Mouse (Mus musculus) Patski (cell line): ENCODE measurements around the gene Slc5a1. TPM values are rescaled to one million over a fixed set of nuclear protein-coding genes. Genes with fewer than 3 reads are reported as not detected.

Experiments used
- ATAC-seq: fragments of 100-300 bp; one replicate; pipeline ENCODE4 v1.8.0; 2021
- CTCF ChIA-PET: fragments of 350-600 bp; sonication (Branson Sonifier 250); formaldehyde crosslinking; loops from one replicate; lab custom pipeline; 2022; ENCODE audit warnings: inconsistent platforms; lab: Charles Lee
- POLR2A ChIA-PET: fragments of 350-600 bp; sonication (Branson Sonifier 250); formaldehyde crosslinking; loops from one replicate; lab custom pipeline; 2022; ENCODE audit warnings: antibody characterized with exemption, inconsistent platforms; lab: Charles Lee
- DNase-seq: peaks from one replicate; pipeline ENCODE4 v3.0.0-alpha.2; 2011; ENCODE audit warnings: low read depth, low spot score
- H3K27me3 ChIP-seq: fragments of 371-371 bp; one replicate; pipeline ENCODE4 v1.5.1; 2021
- CTCF ChIP-seq: fragments of 100-300 bp; IDR thresholded peaks from one replicate; pipeline ENCODE4 v1.5.1; 2021
- in situ Hi-C: fragments of 300-500 bp; cut with MboI; formaldehyde crosslinking; loops from 3 replicates; pipeline ENCODE4 v1.11.1; 2018; ENCODE audit warnings: low pct_unique_long_range_greater_than_20kb, mixed read lengths
- polyA plus RNA-seq: library from polyadenylated mRNA; unstranded; gene quantifications from one replicate; pipeline ENCODE4 v1.2.3, GENCODE M21; 2021

Gene Slc5a1
- polyA plus RNA-seq, 1 experiment from 2014 or later: 0.04 TPM

DNA sequence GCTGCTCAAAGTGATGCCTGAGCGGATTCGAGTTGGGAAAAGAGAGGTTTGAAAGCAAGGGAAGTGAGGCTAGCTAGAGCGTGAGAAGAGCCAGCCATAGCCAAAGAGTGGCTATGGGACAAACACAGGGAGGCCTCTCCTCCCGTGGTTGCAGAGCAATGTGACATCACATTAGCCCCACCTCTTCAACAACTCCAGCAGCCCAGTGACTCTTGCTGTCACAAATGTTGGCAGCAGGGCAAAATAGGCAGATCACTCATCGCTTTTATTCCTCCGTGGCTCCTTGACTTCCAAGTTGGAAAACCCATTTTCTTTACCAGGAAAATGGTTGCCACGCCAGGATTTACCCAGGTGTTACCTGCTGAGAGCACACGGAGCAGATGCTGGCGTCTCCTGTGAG lies 103.1 kb downstream of the Slc5a1 start:
- DNase-seq (no peak), ATAC-seq (no peak)
- in situ Hi-C loops: loop anchor here (5.0 kb wide), 2 partner anchors 50 to 170 kb away; partner anchors contain the start of gene Uvssa
- CTCF ChIA-PET: no interaction called here
- POLR2A ChIA-PET: no interaction called here
- H3K27me3 ChIP-seq: no peaks in the 10 kb centered on the region
- no peak for TF ChIP-seq CTCF

- no peak for TF ChIP-seq CTCF
- in situ Hi-C loops: loop anchor here (5.0 kb wide), 2 partner anchors 49 to 169 kb away; partner anchors contain the start of gene Uvssa
- CTCF ChIA-PET: interaction anchor here (2.0 kb wide), 1 partner anchor 10 kb away, joined by 5 read pairs; the partner anchor contains the start of gene Spon2
- H3K27me3 ChIP-seq: no peaks in the 10 kb centered on the region
- ATAC-seq: no peak
- no peak for DNase-seq
- POLR2A ChIA-PET: no interaction called here
Measured at GRCm38 (mm10) chr5:33208533-33209245, 104.7 kb downstream of the Slc5a1 start.

GRCm38 (mm10) chr5:33210515-33210914 lies 106.5 kb downstream of the Slc5a1 start:
- H3K27me3 ChIP-seq: no peaks in the 10 kb centered on the region
- ChIA-PET POLR2A (no interaction called here), CTCF (no interaction called here)
- no peak for TF ChIP-seq CTCF
- in situ Hi-C loops: no loop called here
- ATAC-seq: no peak
- no peak for DNase-seq

GRCm38 (mm10) chr5:33211254-33211653 lies 107.2 kb downstream of the Slc5a1 start:
- DNase-seq (no peak), ATAC-seq (no peak)
- POLR2A ChIA-PET: interaction anchor here (0.6 kb wide), 1 partner anchor 151 kb away, joined by 3 read pairs; no protein-coding TSS in a partner anchor
- H3K27me3 ChIP-seq: no peaks in the 10 kb centered on the region
- CTCF ChIA-PET: no interaction called here
- no peak for TF ChIP-seq CTCF
- in situ Hi-C loops: no loop called here

Other genes with a start within 250 kb of the Slc5a1 start
- gene Prr14l, start 250.0 kb upstream of the Slc5a1 start, polyA plus RNA-seq: 16.4 TPM
- 24.1 TPM for gene Depdc5, start 240.5 kb upstream of the Slc5a1 start, polyA plus RNA-seq
- 296 TPM for gene Ywhah, start 85.4 kb upstream of the Slc5a1 start, polyA plus RNA-seq
- gene Spon2, start 114.2 kb downstream of the Slc5a1 start, polyA plus RNA-seq: 3.9 TPM
- gene Ctbp1, start 170.8 kb downstream of the Slc5a1 start, polyA plus RNA-seq: 212 TPM
- 339 TPM for gene Maea, start 231.3 kb downstream of the Slc5a1 start, polyA plus RNA-seq